Mouse (Mus musculus): ENCODE measurements around the gene Galnt11. TPM values are rescaled to one million over a fixed set of nuclear protein-coding genes. Genes with fewer than 3 reads are reported as not detected.
"Not testable (repeated sequence)": the region's sequence is repeated elsewhere in the genome, so short reads cannot be mapped to it uniquely, and the experiment has no call there.

Galnt11 gene
- polyA plus RNA-seq (2012), result 0.01 and 0.02 TPM in 2 replicates

DNA sequence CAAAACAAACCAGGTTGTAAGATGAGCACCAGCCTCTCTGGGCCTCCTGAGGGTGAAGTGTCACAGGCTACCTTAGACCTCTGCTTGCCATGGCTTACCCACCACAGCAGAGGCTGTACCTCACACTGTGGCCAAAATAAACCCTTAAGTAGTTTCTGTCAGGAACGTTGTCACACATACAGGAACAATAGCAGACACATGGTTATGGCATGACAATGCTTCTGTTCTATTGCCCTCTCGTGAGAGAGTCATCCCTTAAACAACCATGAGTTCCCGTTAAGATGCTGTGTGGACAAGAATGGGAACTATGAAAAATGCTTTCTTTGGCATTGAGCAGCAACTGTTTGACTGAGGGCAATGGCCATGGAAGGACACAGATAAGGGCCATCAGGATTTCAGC, at the start of gene Galnt11:
TSS of gene Galnt11 (plus strand) at position 301 of the 400 bp plus-strand sequence.
- TF ChIP-seq TAL1 (IDR thresholded peaks at IDR 0.05; ENCODE audit: low read length) (no peak), GATA1 (IDR thresholded peaks at IDR 0.05; ENCODE audit: low read length) (no peak)
- H3K4me3 ChIP-seq (replicated peaks), result peak within 1 kb of the TSS; percentile 59
- peaks cover 32% of the 10 kb centered on the region for H3K27me3 ChIP-seq (ENCODE audit: control insufficient read depth)
- H3K36me3 ChIP-seq (ENCODE audit: control insufficient read depth), result no peaks in the 10 kb centered on the region
- H3K9me3 ChIP-seq (ENCODE audit: control insufficient read depth, low read length), result peaks cover 3% of the 10 kb centered on the region; the same call in 1 of the 2 replicates
- H3K4me1 ChIP-seq (ENCODE audit: control insufficient read depth), result peaks cover 5% of the 10 kb centered on the region

DNA sequence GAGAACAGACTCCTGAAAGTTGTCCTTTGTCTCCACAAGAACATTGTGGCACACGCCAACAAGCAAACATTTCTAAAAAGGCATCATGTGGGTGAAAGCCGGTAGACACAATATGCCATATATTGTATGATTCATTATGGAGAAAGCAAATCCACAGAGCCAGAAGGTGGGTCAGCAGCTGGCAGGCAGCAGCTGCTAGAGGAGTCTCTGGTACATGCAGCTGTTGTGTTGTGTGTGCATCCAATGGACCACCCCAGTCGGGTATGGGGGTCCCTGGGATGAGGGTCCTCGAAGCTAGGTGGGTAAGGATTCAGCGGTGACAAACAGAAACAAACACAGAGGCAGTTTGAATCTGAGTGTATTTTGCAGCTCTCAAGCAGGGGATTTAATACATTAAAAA, 43.8 kb upstream of the Galnt11 start:
- H3K4me3 ChIP-seq (replicated peaks); H3K4me1 ChIP-seq (ENCODE audit: control insufficient read depth); H3K36me3 ChIP-seq (ENCODE audit: control insufficient read depth); H3K27me3 ChIP-seq (ENCODE audit: control insufficient read depth); H3K9me3 ChIP-seq (ENCODE audit: control insufficient read depth, low read length): not testable (repeated sequence)

DNA sequence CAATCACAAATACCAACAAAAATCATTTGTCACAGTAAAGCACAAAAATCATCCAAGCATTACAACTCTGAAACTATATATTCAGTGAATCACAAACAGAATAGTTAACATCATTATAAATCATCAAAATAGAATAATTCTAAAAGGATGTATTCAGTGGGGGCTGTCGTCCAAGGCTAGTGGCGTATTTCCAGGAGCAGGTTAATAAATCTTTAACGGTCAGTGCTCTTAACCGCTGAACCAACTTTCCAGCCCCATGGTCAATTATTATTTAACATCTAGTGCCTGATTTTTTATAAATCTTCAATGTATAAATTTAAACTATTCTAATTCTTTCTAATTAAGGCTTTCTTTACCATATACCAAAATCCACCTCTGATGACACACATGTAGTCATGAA, 43.2 kb upstream of the Galnt11 start:
- H3K9me3 ChIP-seq (ENCODE audit: control insufficient read depth, low read length); H3K27me3 ChIP-seq (ENCODE audit: control insufficient read depth); H3K4me1 ChIP-seq (ENCODE audit: control insufficient read depth); H3K4me3 ChIP-seq (replicated peaks); H3K36me3 ChIP-seq (ENCODE audit: control insufficient read depth): not testable (repeated sequence)

DNA sequence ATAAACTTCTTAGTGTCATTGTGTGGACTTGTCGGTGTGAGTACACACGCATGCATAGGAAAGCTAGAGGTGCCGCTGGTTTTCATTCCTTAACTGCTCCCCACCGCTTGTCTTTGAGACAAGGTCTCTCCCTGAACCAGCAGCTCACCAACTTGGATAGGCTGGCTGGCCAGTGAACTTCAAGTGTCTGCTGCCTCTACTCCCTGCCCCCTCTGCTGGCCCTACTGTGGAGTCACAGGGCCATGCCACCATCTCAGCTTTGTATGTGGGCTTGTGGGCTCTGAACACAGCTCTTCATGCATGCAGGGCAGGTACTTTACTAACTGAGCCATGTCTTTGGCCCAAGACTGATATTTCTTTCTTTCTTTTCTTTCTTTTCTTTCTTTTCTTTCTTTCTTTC, 42.4 kb upstream of the Galnt11 start:
- no peak overlapping the region for H3K4me3 ChIP-seq (replicated peaks)
- TF ChIP-seq TAL1 (IDR thresholded peaks at IDR 0.05; ENCODE audit: low read length), result no peak
- TF ChIP-seq GATA1 (IDR thresholded peaks at IDR 0.05; ENCODE audit: low read length), result no peak

DNA sequence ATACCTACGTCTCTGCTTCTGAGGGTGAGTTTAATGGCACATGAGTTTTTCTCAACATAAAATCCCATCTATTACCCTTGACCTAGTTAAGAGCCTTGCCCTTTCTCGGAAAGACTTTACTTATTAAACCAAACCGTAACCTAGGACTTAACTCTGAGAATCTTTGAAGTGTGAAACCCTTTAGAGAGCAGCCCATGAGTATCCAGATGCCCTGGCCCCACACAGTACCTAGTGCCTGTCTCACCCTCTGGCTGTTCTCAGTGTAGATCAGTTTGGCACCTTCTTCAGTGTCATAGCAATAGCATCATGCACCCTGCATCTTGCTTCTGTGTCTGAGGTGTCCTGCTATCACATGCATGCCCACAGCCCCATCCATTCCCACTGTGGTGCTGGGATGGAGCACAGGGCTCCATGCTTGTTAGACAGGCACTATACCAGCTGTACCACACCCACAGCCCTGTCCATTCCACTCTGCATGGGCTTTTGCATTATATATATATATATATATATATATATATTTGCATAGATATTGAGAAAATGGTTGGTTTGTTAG, 41.7 kb upstream of the Galnt11 start:
- Histone ChIP-seq H3K27me3 (ENCODE audit: control insufficient read depth) (no peaks in the 10 kb centered on the region), H3K9me3 (ENCODE audit: control insufficient read depth, low read length) (no peaks in the 10 kb centered on the region), H3K4me1 (ENCODE audit: control insufficient read depth) (no peaks in the 10 kb centered on the region), H3K36me3 (ENCODE audit: control insufficient read depth) (no peaks in the 10 kb centered on the region), H3K4me3 (replicated peaks) (no peak overlapping the region)
- TF ChIP-seq TAL1 (IDR thresholded peaks at IDR 0.05; ENCODE audit: low read length), result no peak
- no peak for TF ChIP-seq GATA1 (IDR thresholded peaks at IDR 0.05; ENCODE audit: low read length)

More for the DNA sequence above, 42.4 kb upstream of the Galnt11 start:
- Histone ChIP-seq H3K27me3 (ENCODE audit: control insufficient read depth) (no peaks in the 10 kb centered on the region), H3K9me3 (ENCODE audit: control insufficient read depth, low read length) (no peaks in the 10 kb centered on the region), H3K36me3 (ENCODE audit: control insufficient read depth) (no peaks in the 10 kb centered on the region), H3K4me1 (ENCODE audit: control insufficient read depth) (no peaks in the 10 kb centered on the region)

DNA sequence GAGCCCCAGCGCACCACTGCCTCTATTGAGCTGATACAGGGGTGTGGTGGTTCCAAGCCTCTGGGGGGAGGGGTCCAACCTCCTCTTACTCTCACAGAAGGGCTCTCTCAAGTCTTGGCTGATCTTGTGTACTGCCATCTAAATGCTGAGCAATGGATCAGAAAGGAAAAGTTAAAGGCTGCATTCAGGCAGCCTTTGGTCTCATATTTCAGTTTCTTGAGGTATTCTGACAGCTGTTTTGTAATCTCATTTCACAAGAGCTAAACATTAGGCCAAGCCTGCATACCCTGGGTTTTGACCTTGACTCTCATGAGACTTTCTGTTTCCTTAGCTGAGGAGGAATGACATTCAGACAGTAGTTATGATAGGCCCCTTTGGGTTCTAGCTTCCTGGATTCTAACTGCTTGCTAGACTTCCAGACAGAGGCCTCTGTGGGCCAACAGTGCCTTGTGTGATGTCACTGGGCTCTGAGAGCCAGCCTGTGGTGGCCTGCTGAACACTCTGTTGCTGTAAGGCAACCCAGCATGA, 40.6 kb upstream of the Galnt11 start, which contains the start of gene Galntl5:
TSS of gene Galntl5 (plus strand) at position 457 of the 528 bp plus-strand sequence.
- TF ChIP-seq GATA1 (IDR thresholded peaks at IDR 0.05; ENCODE audit: low read length), result no peak
- no peak for TF ChIP-seq TAL1 (IDR thresholded peaks at IDR 0.05; ENCODE audit: low read length)
- Histone ChIP-seq H3K27me3 (ENCODE audit: control insufficient read depth) (no peaks in the 10 kb centered on the region), H3K9me3 (ENCODE audit: control insufficient read depth, low read length) (no peaks in the 10 kb centered on the region), H3K36me3 (ENCODE audit: control insufficient read depth) (no peaks in the 10 kb centered on the region), H3K4me3 (replicated peaks) (no peak within 1 kb of the TSS), H3K4me1 (ENCODE audit: control insufficient read depth) (no peaks in the 10 kb centered on the region)

DNA sequence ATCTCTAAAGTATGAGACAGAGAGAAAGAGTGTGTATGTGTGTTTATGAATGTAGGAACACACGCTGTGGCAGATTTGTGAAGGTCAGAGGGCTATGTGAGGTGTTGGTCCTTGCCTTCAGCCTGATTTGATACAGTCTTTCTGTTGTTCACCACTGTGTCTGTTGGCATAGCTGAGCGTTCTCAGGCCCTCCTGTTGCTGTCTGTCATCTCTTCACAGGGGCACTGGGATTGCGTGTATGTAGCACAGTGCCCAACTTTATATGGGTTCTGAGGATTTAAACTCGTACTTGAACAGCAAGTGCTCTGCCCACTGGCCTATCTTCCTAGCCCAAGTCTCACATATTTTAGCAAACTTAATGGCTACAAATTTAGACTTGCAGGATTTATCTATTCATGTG, 38.1 kb upstream of the Galnt11 start:
- H3K4me1 ChIP-seq (ENCODE audit: control insufficient read depth), result no peaks in the 10 kb centered on the region

DNA sequence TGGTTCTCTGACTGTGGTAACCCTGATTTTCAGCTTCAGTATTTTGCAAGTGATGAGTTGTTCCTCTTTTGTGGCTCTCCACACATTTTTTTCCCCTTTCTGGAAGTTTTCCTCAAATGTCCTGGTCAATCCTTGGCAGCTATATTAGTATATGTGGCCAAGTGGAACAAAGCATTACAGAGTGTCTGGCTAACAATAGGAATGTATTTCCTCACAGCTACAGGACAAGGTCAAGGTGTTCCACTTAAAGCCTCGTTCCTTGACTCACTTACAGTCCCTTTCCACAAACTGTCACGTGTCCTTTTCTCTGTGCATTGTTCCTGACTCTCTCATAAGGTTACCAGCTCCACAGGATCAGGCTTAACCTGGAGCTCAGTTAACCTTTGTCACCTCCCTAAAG, 37.1 kb upstream of the Galnt11 start:
- Histone ChIP-seq H3K4me3 (replicated peaks) (no peak overlapping the region), H3K9me3 (ENCODE audit: control insufficient read depth, low read length) (no peaks in the 10 kb centered on the region), H3K36me3 (ENCODE audit: control insufficient read depth) (no peaks in the 10 kb centered on the region), H3K4me1 (ENCODE audit: control insufficient read depth) (no peaks in the 10 kb centered on the region), H3K27me3 (ENCODE audit: control insufficient read depth) (no peaks in the 10 kb centered on the region)
- TF ChIP-seq GATA1 (IDR thresholded peaks at IDR 0.05; ENCODE audit: low read length), result no peak
- TF ChIP-seq TAL1 (IDR thresholded peaks at IDR 0.05; ENCODE audit: low read length), result no peak

More for the DNA sequence above, 38.1 kb upstream of the Galnt11 start:
- TF ChIP-seq TAL1 (IDR thresholded peaks at IDR 0.05; ENCODE audit: low read length) (no peak), GATA1 (IDR thresholded peaks at IDR 0.05; ENCODE audit: low read length) (no peak)
- H3K4me3 ChIP-seq (replicated peaks), result no peak overlapping the region
- H3K9me3 ChIP-seq (ENCODE audit: control insufficient read depth, low read length), result no peaks in the 10 kb centered on the region
- no peaks in the 10 kb centered on the region for H3K27me3 ChIP-seq (ENCODE audit: control insufficient read depth)
- H3K36me3 ChIP-seq (ENCODE audit: control insufficient read depth), result no peaks in the 10 kb centered on the region

DNA sequence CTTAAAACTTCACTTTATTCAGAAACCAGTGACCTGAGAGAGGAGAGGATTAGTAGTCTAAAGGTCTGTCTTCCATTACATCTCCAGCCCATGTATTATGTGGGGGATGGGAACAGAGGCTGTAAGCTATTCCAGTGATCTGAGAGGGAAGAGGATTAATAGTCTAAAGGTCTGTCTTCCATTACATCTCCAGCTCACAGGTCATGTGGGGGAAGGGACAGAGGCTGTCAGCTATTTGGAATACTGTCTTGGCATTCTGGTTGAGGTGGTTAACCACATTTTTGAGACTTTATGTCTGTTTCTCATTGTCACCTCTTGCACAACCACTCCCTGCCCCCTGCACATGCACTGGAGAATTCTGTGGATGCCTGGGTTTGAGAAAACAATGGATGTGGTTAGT, 34.0 kb upstream of the Galnt11 start:
- H3K27me3 ChIP-seq (ENCODE audit: control insufficient read depth), result no peaks in the 10 kb centered on the region
- H3K36me3 ChIP-seq (ENCODE audit: control insufficient read depth), result no peaks in the 10 kb centered on the region
- TF ChIP-seq TAL1 (IDR thresholded peaks at IDR 0.05; ENCODE audit: low read length) (no peak), GATA1 (IDR thresholded peaks at IDR 0.05; ENCODE audit: low read length) (no peak)
- H3K9me3 ChIP-seq (ENCODE audit: control insufficient read depth, low read length), result no peaks in the 10 kb centered on the region
- H3K4me1 ChIP-seq (ENCODE audit: control insufficient read depth), result no peaks in the 10 kb centered on the region
- no peak overlapping the region for H3K4me3 ChIP-seq (replicated peaks)

DNA sequence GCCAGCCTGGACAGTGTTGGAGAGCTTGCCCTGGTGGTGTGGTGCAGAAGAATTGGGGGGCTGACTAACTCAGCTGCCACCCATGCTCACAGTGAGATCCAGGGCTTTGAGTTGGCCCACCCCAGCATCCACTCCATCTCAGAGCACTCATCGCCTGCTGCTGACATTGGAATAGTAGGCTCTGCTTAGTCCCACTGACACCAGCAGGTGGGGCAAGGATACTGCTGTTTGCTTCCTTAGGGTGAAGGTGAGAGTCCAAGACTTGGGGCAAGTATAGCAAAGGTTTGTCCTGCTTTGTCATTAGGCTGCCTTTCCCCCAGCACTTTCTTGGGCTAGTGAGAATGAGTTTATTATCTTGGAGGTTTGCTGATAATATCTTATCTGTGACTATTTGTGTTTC, 32.9 kb upstream of the Galnt11 start:
- H3K36me3 ChIP-seq (ENCODE audit: control insufficient read depth), result no peaks in the 10 kb centered on the region
- no peaks in the 10 kb centered on the region for H3K4me1 ChIP-seq (ENCODE audit: control insufficient read depth)
- TF ChIP-seq GATA1 (IDR thresholded peaks at IDR 0.05; ENCODE audit: low read length) (no peak), TAL1 (IDR thresholded peaks at IDR 0.05; ENCODE audit: low read length) (no peak)
- H3K27me3 ChIP-seq (ENCODE audit: control insufficient read depth), result no peaks in the 10 kb centered on the region
- no peaks in the 10 kb centered on the region for H3K9me3 ChIP-seq (ENCODE audit: control insufficient read depth, low read length)
- no peak overlapping the region for H3K4me3 ChIP-seq (replicated peaks)
